8 mouse cellular contexts compared by ENCODE assay signal in genomic region chr6:101376511-101377166, GRCm38 (mm10). TPM values are rescaled to one million over a fixed set of nuclear protein-coding genes. Genes with fewer than 3 reads are reported as not detected.
A peak's percentile ranks its signal among the peaks of the same experiment; 100 is the strongest.
DNase-seq lines count a peak whose midpoint lies in the region; ATAC-seq lines count a peak whose summit lies in the region.

No protein-coding gene starts in this region.

- peak overlapping the region; percentile 79 for H3K9ac ChIP-seq in neural tube, embryonic 11.5 days (ENCODE audit: low read length)
- peak overlapping the region; percentile 54 for H3K9ac ChIP-seq in neural tube, embryonic 14.5 days (replicated peaks; ENCODE audit: low read depth, low read length)

- no peak for ATAC-seq in neural tube, embryonic 11.5 days (ENCODE audit: insufficient read depth, low FRiP score, low TSS enrichment)
- no peak for ATAC-seq in neural tube, embryonic 14.5 days (ENCODE audit: low read depth)

- 2% methylated on average over 10 of the region's 10 CpGs for WGBS in neural tube, embryonic 11.5 days
- WGBS in heart, embryonic 10.5 days: 1% methylated on average over 10 of the region's 10 CpGs
- 4% methylated on average over 10 of the region's 10 CpGs for WGBS in neural tube, embryonic 14.5 days

- H3K4me3 ChIP-seq in neural tube, embryonic 11.5 days (ENCODE audit: low read depth, low read length): peak overlapping the region; percentile 62
- H3K4me3 ChIP-seq in heart, embryonic 10.5 days: peak overlapping the region; percentile 78
- peak overlapping the region; percentile 50 for H3K4me3 ChIP-seq in neural tube, embryonic 14.5 days (ENCODE audit: low read depth, low read length)

- H3K27me3 ChIP-seq in neural tube, embryonic 11.5 days (ENCODE audit: control insufficient read depth, insufficient read depth, low read length): no peaks in the 10 kb centered on the region
- no peaks in the 10 kb centered on the region for H3K27me3 ChIP-seq in heart, embryonic 10.5 days (ENCODE audit: insufficient read depth, poor library complexity, severe bottlenecking)
- no peaks in the 10 kb centered on the region for H3K27me3 ChIP-seq in neural tube, embryonic 14.5 days (ENCODE audit: control insufficient read depth, insufficient read depth, low read length)

- H3K4me1 ChIP-seq in neural tube, embryonic 11.5 days (ENCODE audit: control insufficient read depth, insufficient read depth, low read length): peaks cover 18% of the 10 kb centered on the region
- peaks cover 37% of the 10 kb centered on the region for H3K4me1 ChIP-seq in heart, embryonic 10.5 days
- peaks cover 8% of the 10 kb centered on the region for H3K4me1 ChIP-seq in neural tube, embryonic 14.5 days (ENCODE audit: control insufficient read depth, insufficient read depth, low read length)

- no peaks in the 10 kb centered on the region for H3K9me3 ChIP-seq in neural tube, embryonic 11.5 days (ENCODE audit: control insufficient read depth, low read length)
- H3K9me3 ChIP-seq in heart, embryonic 10.5 days: no peaks in the 10 kb centered on the region
- no peaks in the 10 kb centered on the region for H3K9me3 ChIP-seq in neural tube, embryonic 14.5 days (ENCODE audit: control insufficient read depth, low read length)

- no peaks in the 10 kb centered on the region for H3K36me3 ChIP-seq in neural tube, embryonic 11.5 days (ENCODE audit: control insufficient read depth, insufficient read depth, low read length)
- 0 out of 2 replicates have a peak, but pooled peaks cover 3% of the 10 kb centered on the region for H3K36me3 ChIP-seq in heart, embryonic 10.5 days
- no peaks in the 10 kb centered on the region for H3K36me3 ChIP-seq in neural tube, embryonic 14.5 days (ENCODE audit: control insufficient read depth, insufficient read depth, low read length)

- H3K4me2 ChIP-seq in neural tube, embryonic 11.5 days (ENCODE audit: low read depth): peak overlapping the region; percentile 91
- H3K4me2 ChIP-seq in neural tube, embryonic 14.5 days (ENCODE audit: low read depth, low read length): peak overlapping the region; percentile 98

- peak; percentile 19 for DNase-seq in neural tube, embryonic 11.5 days (ENCODE audit: low spot score)
- no peak for DNase-seq in neural tube, embryonic 10.5 days (ENCODE audit: extremely low spot score, low spot score)
- no peak for DNase-seq in heart, embryonic 10.5 days (ENCODE audit: low spot score)
- peak; percentile 16 for DNase-seq in kidney, postnatal 14 days
- DNase-seq in urinary bladder, postnatal 10 days (ENCODE audit: low spot score): no peak
- no peak for DNase-seq in right cerebral cortex, postnatal 14 days
- no peak for DNase-seq in layer of hippocampus, postnatal 36 days

- no peak overlapping the region for H3K27ac ChIP-seq in neural tube, embryonic 11.5 days (ENCODE audit: low read depth, low read length)
- peak overlapping the region; percentile 96 for H3K27ac ChIP-seq in heart, embryonic 10.5 days
- H3K27ac ChIP-seq in neural tube, embryonic 14.5 days (ENCODE audit: low read depth, low read length): peak overlapping the region; percentile 64; the same call in 1 of the 2 replicates

RNA-seq across cellular contexts. Expression of gene Pdzrn3, which starts 1.1 kb away (rescaled TPM):
- 25.6 and 27.3 TPM in 2 replicates for polyA plus RNA-seq in neural tube, embryonic 11.5 days (2014; fragmentation: Nextera tagmentation; extraction: Ambion mirVana)
- 8.9 and 9.0 TPM in 2 replicates for polyA plus RNA-seq in heart, embryonic 10.5 days (2016; fragmentation: Nextera tagmentation; extraction: Ambion mirVana)
- 28.4 and 30.0 TPM in 2 replicates for polyA plus RNA-seq in neural tube, embryonic 14.5 days (2014; fragmentation: Nextera tagmentation; extraction: Ambion mirVana)
- 1 to 10 TPM; 8.6 to 9.0 TPM for total RNA-seq in layer of hippocampus, postnatal 36 days (2021)

Comparison
In these comparisons a context has a peak if more than half of its experiments do, and no peak if none do; other contexts are left out.
1. DNase-seq: peak in neural tube, embryonic 11.5 days (single experiment) and kidney, postnatal 14 days (single experiment); none in neural tube, embryonic 10.5 days (single experiment), heart, embryonic 10.5 days (single experiment), urinary bladder, postnatal 10 days (single experiment), right cerebral cortex, postnatal 14 days (single experiment) and layer of hippocampus, postnatal 36 days (0 of 2).
2. Peak in every context shown above with its lines, with median percentiles within 50 percentile points of each other: H3K4me3 ChIP-seq.